Mouse (Mus musculus) kidney, adult 11 months (tissue): Measurements from ENCODE around the gene Olfr823.
"Not testable (repeated sequence)": the region's sequence is repeated elsewhere in the genome, so short reads cannot be mapped to it uniquely, and the experiment has no call there.

Experiments used
- DNase-seq: peaks from one replicate; pipeline ENCODE4 v3.0.0; 2022

Olfr823 gene

GRCm38 (mm10) chr10:130115283-130115682, at the start of gene Olfr823:
Gene Olfr823 (minus strand): TSS chr10:130115383.
- DNase-seq = not testable (repeated sequence)

- DNase-seq = no peak
Measured at GRCm38 (mm10) chr10:130144121-130144520, 28.9 kb upstream of the Olfr823 start.

- DNase-seq = not testable (repeated sequence)
Measured at GRCm38 (mm10) chr10:130142481-130142880, 27.3 kb upstream of the Olfr823 start.

- DNase-seq = no peak
Measured at GRCm38 (mm10) chr10:130134811-130135210, 19.6 kb upstream of the Olfr823 start.

GRCm38 (mm10) chr10:130129900-130130299, 14.7 kb upstream of the Olfr823 start, which contains the start of gene Olfr824:
Gene Olfr824 (minus strand): TSS chr10:130130000.
- DNase-seq = not testable (repeated sequence)

- not testable (repeated sequence) for DNase-seq
Measured at GRCm38 (mm10) chr10:130116045-130116444, 862 bp upstream of the Olfr823 start.

- DNase-seq = no peak
Measured at GRCm38 (mm10) chr10:130096104-130096503, 19.1 kb downstream of the Olfr823 start.

GRCm38 (mm10) chr10:130092838-130093440, 22.2 kb downstream of the Olfr823 start:
- no peak for DNase-seq

- no peak for DNase-seq
Measured at GRCm38 (mm10) chr10:130070910-130071309, 44.3 kb downstream of the Olfr823 start, which contains the start of gene Olfr822. Gene Olfr822 (plus strand): TSS chr10:130071210.
